Mouse (Mus musculus) lung, postnatal 0 days (tissue): ENCODE measurements around the gene Prdm16.

ENCODE experiments used
- CTCF ChIP-seq: IDR thresholded peaks from 2 replicates; pipeline ENCODE4 v1.5.1; 2016; ENCODE audit warnings: antibody characterized with exemption, mild to moderate bottlenecking
- EP300 ChIP-seq: IDR thresholded peaks from 2 replicates; pipeline ENCODE4 v1.6.1; 2016; ENCODE audit warnings: antibody characterized with exemption, mild to moderate bottlenecking, control low read depth

- TF ChIP-seq CTCF (no peak), EP300 (no peak)
These were observed 140.2 kb downstream of the Prdm16 start for GRCm38 (mm10) chr4:154496522-154496921.
